Mouse (Mus musculus) c-Kit-negative CD71-positive TER-119-positive erythroid progenitor cells, embryonic 14.5 days (primary cell): ENCODE measurements at regions not wholly inside any gene's neighbourhood (a gene's known extent, or its start where the extent isn't known, plus 50 kb on each side); places are given as distances from the start of the nearest gene placed in this dataset.

Experiments
- DNase-seq: peaks from one replicate; pipeline ENCODE4 v3.0.0-alpha.2; 2013; ENCODE audit warnings: low read depth, low spot score

- no peak for DNase-seq
These were observed 90.4 kb downstream of the Otol1 start for GRCm38 (mm10) chr3:70097813-70098212.

- DNase-seq, result no peak
These were observed 94.7 kb downstream of the Otol1 start for GRCm38 (mm10) chr3:70102091-70102490.

GRCm38 (mm10) chr3:70102593-70103213 is 95.3 kb downstream of the Otol1 start:
- DNase-seq, result no peak

GRCm38 (mm10) chr3:70103983-70104827 is 96.8 kb downstream of the Otol1 start:
- DNase-seq, result peak; percentile 4

- DNase-seq, result no peak
These were observed 97.5 kb downstream of the Otol1 start for GRCm38 (mm10) chr3:70104828-70105399.

- DNase-seq, result no peak
These were observed 98.1 kb downstream of the Otol1 start for GRCm38 (mm10) chr3:70105561-70105960.

GRCm38 (mm10) chr3:70106141-70106540 is 98.7 kb downstream of the Otol1 start:
- DNase-seq, result no peak

DNA sequence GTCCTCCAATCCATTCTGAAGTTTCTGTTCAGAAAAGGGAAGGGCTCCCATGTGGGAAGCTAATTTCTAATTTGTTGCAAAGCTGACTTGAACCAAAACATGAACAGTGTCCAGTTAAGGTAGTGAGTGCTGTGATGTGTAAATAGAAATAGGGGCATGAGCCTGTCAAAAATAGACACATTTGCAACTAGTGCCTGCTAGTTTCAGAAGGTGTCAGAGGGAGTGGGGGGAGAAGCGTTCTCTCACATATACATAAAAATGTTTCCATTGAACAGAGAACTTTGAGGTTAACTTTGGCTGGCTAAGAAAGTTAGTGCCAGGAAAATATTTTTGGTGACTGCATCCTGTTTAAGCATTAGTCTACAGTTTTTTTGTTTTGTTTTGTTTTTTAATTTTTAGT is 118.8 kb downstream of the Otol1 start:
- no peak for DNase-seq

- no peak for DNase-seq
These were observed 123.0 kb downstream of the Otol1 start for GRCm38 (mm10) chr3:70130241-70131029.

- DNase-seq, result no peak
These were observed 127.5 kb downstream of the Otol1 start for GRCm38 (mm10) chr3:70134963-70135362.

- DNase-seq, result no peak
These were observed 131.1 kb downstream of the Otol1 start for GRCm38 (mm10) chr3:70138488-70138887.

GRCm38 (mm10) chr3:70138926-70139325 is 131.5 kb downstream of the Otol1 start:
- DNase-seq, result no peak

GRCm38 (mm10) chr3:70145728-70146127 is 138.3 kb downstream of the Otol1 start:
- no peak for DNase-seq

GRCm38 (mm10) chr3:70151156-70151555 is 143.7 kb downstream of the Otol1 start:
- DNase-seq, result no peak

GRCm38 (mm10) chr3:70160043-70160442 is 152.6 kb downstream of the Otol1 start:
- no peak for DNase-seq

DNA sequence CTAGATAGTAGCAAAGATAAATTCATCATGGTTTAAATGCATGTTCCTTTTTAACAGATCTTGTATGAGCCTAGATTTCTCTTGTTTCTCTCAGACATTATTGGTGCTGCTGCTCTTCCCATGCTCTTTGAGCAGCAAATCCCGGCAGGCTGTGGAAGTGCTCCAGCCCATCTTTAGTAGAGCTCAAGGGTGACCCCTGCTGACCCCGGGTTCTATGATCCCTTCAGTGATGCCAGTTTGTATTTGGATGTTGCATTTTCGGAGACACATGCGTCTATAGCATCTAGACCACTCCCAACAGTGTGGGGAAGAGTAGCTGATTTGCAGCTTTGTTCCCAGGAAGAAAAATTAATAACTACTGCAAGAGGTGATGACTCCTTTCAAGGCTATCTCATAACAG is 164.3 kb downstream of the Otol1 start:
- DNase-seq, result no peak

GRCm38 (mm10) chr3:70176391-70176790 is 169.0 kb downstream of the Otol1 start:
- no peak for DNase-seq

- no peak for DNase-seq
These were observed 174.2 kb downstream of the Otol1 start for GRCm38 (mm10) chr3:70181611-70182010.

DNA sequence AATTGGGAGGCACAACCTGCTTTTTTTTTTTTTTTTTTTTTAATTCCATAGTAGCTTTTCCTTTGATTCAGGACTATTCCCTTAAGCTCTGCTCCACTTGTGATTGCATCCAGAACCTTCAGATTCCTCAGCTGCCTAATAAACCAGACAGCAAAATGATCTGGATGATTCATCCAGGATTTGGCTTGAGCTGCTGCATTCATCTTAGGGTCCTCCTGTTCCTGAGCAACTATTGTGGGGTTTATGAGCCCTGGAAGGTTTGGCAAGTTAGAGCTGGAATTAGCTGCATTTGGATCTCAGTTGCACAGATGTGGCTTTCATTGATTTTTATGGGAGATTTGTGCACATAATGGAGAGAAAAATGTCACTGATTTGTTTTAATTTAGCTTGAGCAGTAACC is 183.3 kb downstream of the Otol1 start:
- DNase-seq, result no peak

- DNase-seq, result no peak
These were observed 189.3 kb downstream of the Otol1 start for GRCm38 (mm10) chr3:70196671-70197070.

GRCm38 (mm10) chr3:70198890-70199289 is 191.5 kb downstream of the Otol1 start:
- DNase-seq, result no peak

GRCm38 (mm10) chr3:70201334-70201943 is 194.0 kb downstream of the Otol1 start:
- no peak for DNase-seq
